Mouse (Mus musculus) midbrain, postnatal 0 days (tissue): ENCODE data around the gene Arhgap27. TPM values are rescaled to one million over a fixed set of nuclear protein-coding genes. Genes with fewer than 3 reads are reported as not detected.

ENCODE experiments used
- ATAC-seq: fragments of 200-750 bp; cut with Nextera tagmentation; 2 replicates; pipeline ENCODE4 v1.8.0; 2017; ENCODE audit warnings: moderate number of reproducible peaks, mild to moderate bottlenecking, moderate TSS enrichment, moderate library complexity; ENCODE audit not compliant: low FRiP score
- DNase-seq: peaks from one replicate; pipeline ENCODE4 v3.0.0-alpha.2; 2015; ENCODE audit warnings: low spot score
- H3K27ac ChIP-seq: fragments of 300-500 bp; sonication (generic); 2 replicates; pipeline ENCODE4 v1.5.1; 2014; ENCODE audit warnings: low read depth, mild to moderate bottlenecking, low read length, mixed read lengths
- H3K27me3 ChIP-seq: fragments of 300-500 bp; sonication (generic); 2 replicates; pipeline ENCODE4 v1.6.1; 2014; ENCODE audit warnings: low read length, control low read depth, mixed read lengths; ENCODE audit not compliant: insufficient read depth
- H3K36me3 ChIP-seq: fragments of 300-500 bp; sonication (generic); 2 replicates; pipeline ENCODE4 v1.6.1; 2014; ENCODE audit warnings: low read length, control low read depth, mixed read lengths; ENCODE audit not compliant: insufficient read depth
- H3K4me1 ChIP-seq: fragments of 300-500 bp; sonication (generic); 2 replicates; pipeline ENCODE4 v1.6.1; 2014; ENCODE audit warnings: mild to moderate bottlenecking, control low read depth, antibody characterized with exemption, low read length, mixed read lengths; ENCODE audit not compliant: insufficient read depth
- H3K4me2 ChIP-seq: fragments of 300-500 bp; sonication (generic); 2 replicates; pipeline ENCODE4 v1.6.1; 2014; ENCODE audit warnings: low read depth, mild to moderate bottlenecking, low read length, mixed read lengths; ENCODE audit not compliant: poor library complexity, severe bottlenecking
- H3K4me3 ChIP-seq: fragments of 300-500 bp; sonication (generic); 2 replicates; pipeline ENCODE4 v1.5.1; 2014; ENCODE audit warnings: low read depth, mild to moderate bottlenecking, low read length, moderate library complexity
- H3K9ac ChIP-seq: fragments of 300-500 bp; sonication (generic); replicated peaks from 2 replicates; pipeline ENCODE4 v1.6.1; 2014; ENCODE audit warnings: mild to moderate bottlenecking, low read length, moderate library complexity, mixed read lengths; ENCODE audit not compliant: poor library complexity, severe bottlenecking
- H3K9me3 ChIP-seq: fragments of 300-500 bp; sonication (generic); 2 replicates; pipeline ENCODE4 v1.6.1; 2016; ENCODE audit warnings: low read length, control low read depth
- CTCF ChIP-seq: IDR thresholded peaks from 2 replicates; pipeline ENCODE4 v1.5.1; 2016; ENCODE audit warnings: antibody characterized with exemption, mild to moderate bottlenecking
- WGBS: fragments of 180-500 bp; shearing (Covaris S2); extraction: QIAGEN DNeasy Blood & Tissue Kit; methylation state at CpG from one replicate; pipeline ENCODE4 v1.1.7; 2014; 5-methylcytosine and 5-hydroxymethylcytosine counted together
- polyA plus RNA-seq: library from polyadenylated mRNA; unstranded; fragments of >200 nt; fragmentation: Nextera tagmentation; extraction: Ambion mirVana; gene quantifications from 2 replicates; pipeline ENCODE4 v1.2.1, GENCODE M21; 2015
- total RNA-seq: library from RNA; depleted of rRNA; stranded (reverse); fragments of >200 nt; gene quantifications from 2 replicates; pipeline ENCODE4 v1.2.3, GENCODE M21; 2014

Gene Arhgap27
- total and polyA plus RNA-seq, 2 experiments from 2014 or later: 4.9 to 7.9 TPM

- Histone ChIP-seq H3K9ac (no peak overlapping the region), H3K4me2 (no peak overlapping the region), H3K36me3 (no peaks in the 10 kb centered on the region), H3K4me3 (no peak overlapping the region), H3K4me1 (no peaks in the 10 kb centered on the region), H3K27me3 (no peaks in the 10 kb centered on the region), H3K27ac (no peak overlapping the region), H3K9me3 (no peaks in the 10 kb centered on the region)
- TF ChIP-seq CTCF: no peak
- 90% methylated on average over 12 of the region's 12 CpGs for WGBS
- ATAC-seq (no peak), DNase-seq (no peak)
These were observed 12.7 kb downstream of the Arhgap27 start for GRCm38 (mm10) chr11:103350711-103351315.

- Histone ChIP-seq H3K27me3 (no peaks in the 10 kb centered on the region), H3K27ac (no peak overlapping the region), H3K36me3 (no peaks in the 10 kb centered on the region), H3K4me1 (no peaks in the 10 kb centered on the region), H3K9me3 (no peaks in the 10 kb centered on the region), H3K9ac (no peak overlapping the region), H3K4me3 (no peak overlapping the region), H3K4me2 (no peak overlapping the region)
- 81% methylated on average over 2 of the region's 2 CpGs for WGBS
- ATAC-seq (no peak), DNase-seq (no peak)
- TF ChIP-seq CTCF: peak; percentile 43
These were observed 13.8 kb downstream of the Arhgap27 start for GRCm38 (mm10) chr11:103349699-103350098.

GRCm38 (mm10) chr11:103346657-103347056 is 16.8 kb downstream of the Arhgap27 start:
- WGBS: 79% methylated on average over 5 of the region's 5 CpGs
- Histone ChIP-seq H3K27ac (no peak overlapping the region), H3K36me3 (no peaks in the 10 kb centered on the region), H3K9ac (no peak overlapping the region), H3K4me2 (no peak overlapping the region), H3K4me1 (no peaks in the 10 kb centered on the region), H3K27me3 (no peaks in the 10 kb centered on the region), H3K4me3 (no peak overlapping the region), H3K9me3 (no peaks in the 10 kb centered on the region)
- no peak for DNase-seq
- TF ChIP-seq CTCF: no peak
- ATAC-seq: no peak

GRCm38 (mm10) chr11:103346236-103346635 is 17.3 kb downstream of the Arhgap27 start:
- DNase-seq: no peak
- 85% methylated on average over 7 of the region's 7 CpGs for WGBS
- no peak for TF ChIP-seq CTCF

GRCm38 (mm10) chr11:103345408-103346091 is 17.9 kb downstream of the Arhgap27 start:
- H3K9ac ChIP-seq: no peak overlapping the region
- ATAC-seq: no peak
- no peaks in the 10 kb centered on the region for H3K36me3 ChIP-seq
- H3K4me2 ChIP-seq: no peak overlapping the region
- DNase-seq: no peak
- H3K27me3 ChIP-seq: no peaks in the 10 kb centered on the region
- H3K27ac ChIP-seq: no peak overlapping the region
- H3K9me3 ChIP-seq: no peaks in the 10 kb centered on the region
- no peaks in the 10 kb centered on the region for H3K4me1 ChIP-seq
- no peak overlapping the region for H3K4me3 ChIP-seq
- 89% methylated on average over 7 of the region's 7 CpGs for WGBS
- TF ChIP-seq CTCF: no peak

More at GRCm38 (mm10) chr11:103346236-103346635, 17.3 kb downstream of the Arhgap27 start:
- Histone ChIP-seq H3K36me3 (no peaks in the 10 kb centered on the region), H3K9ac (no peak overlapping the region), H3K4me1 (no peaks in the 10 kb centered on the region), H3K4me3 (no peak overlapping the region), H3K27me3 (no peaks in the 10 kb centered on the region), H3K4me2 (no peak overlapping the region), H3K27ac (no peak overlapping the region), H3K9me3 (no peaks in the 10 kb centered on the region)
- ATAC-seq: no peak
